Mouse (Mus musculus): Measurements from ENCODE around the gene Vmo1.
"Not testable (repeated sequence)": the region's sequence is repeated elsewhere in the genome, so short reads cannot be mapped to it uniquely, and the experiment has no call there.

Vmo1 gene

DNA sequence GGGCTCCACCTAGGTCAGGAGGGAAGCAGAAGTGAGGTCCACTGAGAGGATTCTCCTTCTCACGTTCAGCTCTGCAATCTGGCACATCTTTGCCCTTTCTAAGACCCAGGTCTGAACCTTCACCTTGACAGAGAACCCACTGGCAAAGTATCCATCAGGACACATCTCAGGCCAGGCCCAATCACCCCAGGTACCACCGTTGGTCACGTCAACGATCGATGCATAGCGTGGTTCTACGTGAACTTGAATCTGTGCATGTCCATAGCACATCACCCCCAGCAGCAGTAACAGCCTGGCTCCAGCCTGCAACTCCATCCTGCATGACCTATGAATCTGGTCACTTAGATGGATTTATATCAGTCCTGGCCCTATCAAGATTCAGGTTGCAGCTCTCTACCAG is at the start of gene Vmo1:
Vmo1 (minus strand) TSS at position 329 of the 400 bp plus-strand sequence.
- DNase-seq (ENCODE audit: low read depth, low spot score), result no peak

- no peak for DNase-seq (ENCODE audit: low read depth, low spot score)
Observed at GRCm38 (mm10) chr11:70563470-70564275, 49.3 kb upstream of the Vmo1 start.

DNA sequence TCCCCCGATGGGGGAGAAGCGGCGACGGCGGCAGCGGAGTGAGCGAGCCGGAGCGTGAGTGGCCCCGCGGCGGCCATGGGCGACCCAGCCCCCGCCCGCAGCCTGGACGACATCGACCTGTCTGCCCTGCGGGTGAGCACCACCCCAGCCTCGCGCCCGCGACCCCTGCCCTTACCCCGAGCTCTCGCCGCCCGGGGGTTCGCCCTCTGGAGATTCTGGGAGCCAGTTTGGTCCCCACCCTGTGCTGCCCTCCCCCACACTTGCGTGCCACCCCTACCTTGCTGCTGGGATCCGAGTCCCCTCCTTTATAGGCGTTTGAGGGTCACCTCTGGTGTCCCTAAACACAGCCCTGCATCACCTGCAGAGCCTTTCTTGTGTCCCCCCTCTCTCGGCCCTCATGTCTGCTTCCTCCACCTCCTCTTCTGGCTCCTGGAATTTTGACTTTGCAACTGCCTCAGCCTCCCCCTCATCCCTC is 48.6 kb upstream of the Vmo1 start:
- DNase-seq (ENCODE audit: low read depth, low spot score), result no peak

GRCm38 (mm10) chr11:70562287-70562994 is 48.0 kb upstream of the Vmo1 start, which contains the start of gene Mink1:
Gene Mink1, plus strand, starts transcription at chr11:70562881.
- DNase-seq (ENCODE audit: low read depth, low spot score), result peak; percentile 86

DNA sequence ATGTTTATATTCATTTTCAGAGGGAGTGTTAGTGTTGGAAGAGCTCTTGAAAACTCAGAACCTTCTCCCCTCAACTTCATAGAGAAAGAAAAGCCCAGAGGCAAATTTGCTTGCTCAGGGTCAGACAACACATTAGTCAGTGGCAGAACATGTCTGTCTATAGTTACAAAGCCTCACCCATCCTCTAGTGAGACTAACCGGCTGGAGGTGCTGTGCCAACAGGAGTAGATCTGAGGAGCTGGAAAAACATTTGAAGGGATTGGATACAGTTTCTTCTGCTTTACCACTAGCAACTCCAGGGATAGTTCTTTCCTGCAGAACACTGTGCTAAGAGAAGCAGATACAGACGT is 47.5 kb upstream of the Vmo1 start:
- no peak for DNase-seq (ENCODE audit: low read depth, low spot score)

- DNase-seq (ENCODE audit: low read depth, low spot score), result no peak
Observed at GRCm38 (mm10) chr11:70557545-70557944, 43.1 kb upstream of the Vmo1 start.

DNA sequence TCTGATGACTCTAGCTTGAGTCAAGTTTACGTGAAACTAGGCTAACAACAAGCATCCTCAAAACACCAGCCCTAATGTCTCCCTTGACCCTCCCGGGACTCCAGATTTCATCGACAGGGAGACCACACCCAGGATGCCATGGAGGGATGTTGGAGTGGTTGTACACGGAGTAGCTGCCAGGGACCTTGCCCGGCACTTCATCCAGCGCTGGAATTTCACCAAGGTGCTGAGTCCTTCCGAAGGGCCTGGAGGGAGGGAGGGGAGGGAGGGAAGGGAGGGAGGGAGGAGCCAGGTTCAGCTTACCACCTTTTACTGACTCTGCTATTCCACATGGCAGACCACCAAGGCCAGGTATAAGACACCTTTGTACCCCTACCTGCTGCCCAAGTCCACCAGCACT is 39.5 kb upstream of the Vmo1 start:
- DNase-seq (ENCODE audit: low read depth, low spot score), result no peak

GRCm38 (mm10) chr11:70551526-70551925 is 37.1 kb upstream of the Vmo1 start:
- DNase-seq (ENCODE audit: low read depth, low spot score), result no peak

GRCm38 (mm10) chr11:70544496-70544895 is 30.1 kb upstream of the Vmo1 start:
- DNase-seq (ENCODE audit: low read depth, low spot score), result no peak

DNA sequence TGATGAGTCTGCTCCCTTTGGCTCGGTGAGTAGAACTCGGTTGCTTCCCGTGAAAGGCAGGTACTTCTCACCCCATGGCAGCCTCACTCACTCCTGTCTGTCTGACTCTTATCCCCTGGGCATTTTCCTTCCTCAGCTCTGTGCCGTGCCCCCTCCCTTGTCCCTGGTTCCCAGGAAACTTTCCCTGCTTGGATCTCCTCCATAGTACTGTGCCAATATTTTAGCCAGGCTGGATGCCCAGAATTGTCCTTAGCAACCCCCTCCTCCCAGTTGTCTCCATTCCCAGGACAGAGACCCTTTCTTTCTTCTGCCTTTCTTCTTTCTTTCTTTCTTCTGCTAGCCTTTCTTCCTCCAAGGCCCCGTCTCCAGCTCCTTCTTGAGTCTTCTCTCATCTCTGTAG is 27.0 kb upstream of the Vmo1 start:
- DNase-seq (ENCODE audit: low read depth, low spot score), result no peak

GRCm38 (mm10) chr11:70540928-70541327 is 26.5 kb upstream of the Vmo1 start:
- DNase-seq (ENCODE audit: low read depth, low spot score), result no peak

GRCm38 (mm10) chr11:70539877-70540587 is 25.6 kb upstream of the Vmo1 start, which contains the start of gene Pld2:
Gene Pld2, plus strand, starts transcription at chr11:70540064.
- DNase-seq (ENCODE audit: low read depth, low spot score), result peak; percentile 64

DNA sequence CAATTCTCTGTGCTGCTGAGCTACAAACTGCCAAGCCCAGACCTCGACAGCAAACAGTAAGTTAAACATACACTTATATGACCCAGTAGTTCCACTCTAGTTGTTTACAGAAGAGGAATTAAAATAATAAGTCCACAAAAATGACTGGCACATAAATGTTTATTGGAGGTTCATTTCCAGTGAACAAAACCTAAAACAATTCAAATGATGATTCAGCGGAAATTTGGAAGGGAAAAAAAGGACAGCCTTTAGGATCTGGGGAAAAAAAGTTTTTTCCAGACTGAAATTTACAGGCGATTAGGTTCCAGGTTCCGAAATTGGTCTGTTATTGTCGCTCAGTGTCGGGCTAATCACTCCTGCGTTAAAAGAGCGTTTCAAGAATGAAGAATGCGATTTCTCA is 25.0 kb upstream of the Vmo1 start:
- DNase-seq (ENCODE audit: low read depth, low spot score), result no peak

- no peak for DNase-seq (ENCODE audit: low read depth, low spot score)
Observed at GRCm38 (mm10) chr11:70532839-70533238, 18.4 kb upstream of the Vmo1 start, which contains the start of gene Gm40193. Gene Gm40193, minus strand, starts transcription at chr11:70532939.

GRCm38 (mm10) chr11:70531065-70531464 is 16.6 kb upstream of the Vmo1 start:
- DNase-seq (ENCODE audit: low read depth, low spot score), result not testable (repeated sequence)

DNA sequence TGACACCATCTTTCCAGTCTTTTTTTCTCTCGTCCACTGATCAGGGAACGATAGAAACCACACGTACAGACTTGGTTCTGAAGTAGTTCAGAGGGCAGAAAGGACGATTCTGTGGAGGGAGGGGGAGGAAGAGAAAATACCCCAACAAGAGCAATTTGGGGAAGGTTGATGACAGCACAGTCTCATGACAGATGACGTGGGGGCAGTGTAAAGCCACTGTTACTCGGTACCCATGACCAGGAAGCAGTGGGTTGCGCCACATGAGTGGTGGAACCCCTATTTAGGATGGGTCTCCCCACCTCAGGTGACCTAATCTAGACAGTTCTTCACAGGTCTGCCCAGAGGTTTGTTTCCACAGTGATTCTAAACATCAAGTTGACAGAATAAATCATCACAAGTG is 14.2 kb upstream of the Vmo1 start:
- no peak for DNase-seq (ENCODE audit: low read depth, low spot score)

DNA sequence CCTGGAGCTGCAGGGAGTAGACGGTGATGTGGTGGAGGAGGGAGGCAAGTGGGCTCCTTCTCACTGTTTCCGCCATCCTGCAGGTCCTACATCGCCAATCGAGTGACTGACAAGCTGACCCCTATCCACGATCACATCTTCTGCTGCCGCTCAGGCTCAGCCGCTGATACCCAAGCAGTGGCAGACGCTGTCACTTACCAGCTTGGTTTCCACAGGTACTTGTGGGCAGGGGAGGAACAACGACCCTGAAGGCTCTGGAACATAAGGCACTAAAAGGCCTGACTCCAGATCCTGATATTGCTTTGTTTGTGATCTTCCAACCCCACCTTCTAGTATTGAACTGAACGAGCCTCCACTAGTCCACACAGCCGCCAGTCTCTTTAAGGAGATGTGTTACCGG is 11.8 kb upstream of the Vmo1 start:
- no peak for DNase-seq (ENCODE audit: low read depth, low spot score)

DNA sequence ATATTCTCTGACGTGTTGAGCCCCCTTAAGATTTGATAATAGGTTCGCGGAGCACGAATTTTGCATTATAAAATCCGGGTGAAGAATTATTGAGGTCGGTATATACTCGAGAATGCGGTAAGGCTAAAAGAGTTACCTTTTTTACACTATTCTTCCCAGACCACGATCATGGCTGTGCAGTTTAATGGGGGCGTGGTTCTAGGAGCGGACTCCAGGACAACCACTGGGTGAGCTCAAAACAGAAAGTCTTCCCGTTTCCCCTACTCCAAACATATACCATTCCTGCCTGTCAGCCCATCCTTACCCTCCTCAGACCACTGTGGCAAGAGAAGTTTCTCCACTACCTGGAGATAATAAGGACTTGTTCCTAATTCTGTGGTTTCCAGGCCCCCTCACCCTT is 11.3 kb upstream of the Vmo1 start:
- no peak for DNase-seq (ENCODE audit: low read depth, low spot score)

- peak; percentile 93 for DNase-seq (ENCODE audit: low read depth, low spot score)
Observed at GRCm38 (mm10) chr11:70525184-70525678, 10.8 kb upstream of the Vmo1 start, which contains the start of gene Psmb6. Gene Psmb6, plus strand, starts transcription at chr11:70525367.

GRCm38 (mm10) chr11:70524782-70525181 is 10.4 kb upstream of the Vmo1 start:
- DNase-seq (ENCODE audit: low read depth, low spot score), result no peak

DNA sequence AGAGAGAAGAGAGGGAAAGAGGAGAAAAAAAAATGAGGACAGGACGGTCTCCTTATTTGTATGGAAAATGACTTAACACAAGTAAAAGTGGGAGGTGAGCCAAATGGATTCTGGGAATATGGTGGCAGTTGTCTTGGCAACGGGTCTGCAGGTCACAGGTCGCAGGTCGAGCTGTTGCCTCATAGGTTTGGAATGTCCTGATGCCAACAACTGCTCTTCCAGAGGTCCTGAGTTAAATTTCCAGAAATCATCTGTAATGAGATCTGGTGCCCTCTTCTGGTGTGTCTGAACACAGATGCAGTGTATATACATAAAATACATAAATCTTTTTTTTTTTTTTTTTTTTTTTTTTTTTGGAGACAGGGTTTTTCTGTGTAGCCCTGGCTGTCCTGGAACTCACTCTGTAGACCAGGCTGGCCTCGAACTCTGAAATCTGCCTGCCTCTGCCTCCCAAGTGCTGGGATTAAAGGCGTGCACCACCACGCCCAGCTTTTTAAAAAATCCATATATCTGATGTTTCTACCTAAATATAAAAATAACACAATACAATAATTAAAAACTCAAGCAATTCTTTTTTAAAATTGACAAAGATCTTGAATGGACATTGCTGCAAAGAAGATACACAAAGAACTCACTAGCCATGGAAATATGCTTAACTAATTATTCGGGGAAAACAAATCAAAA is 9.0 kb upstream of the Vmo1 start:
- not testable (repeated sequence) for DNase-seq (ENCODE audit: low read depth, low spot score)

Measured in retina, postnatal 7 days (tissue).